Mouse (Mus musculus) left cerebral cortex, adult 18-20 months (tissue): ENCODE measurements around the gene Ppp4c. TPM values are rescaled to one million over a fixed set of nuclear protein-coding genes. Genes with fewer than 3 reads are reported as not detected.
A peak's percentile ranks its signal among the peaks of the same experiment; 100 is the strongest.
"Not testable (repeated sequence)": the region's sequence is repeated elsewhere in the genome, so short reads cannot be mapped to it uniquely, and the experiment has no call there.

Source experiments
- DNase-seq, 2 experiments: peaks; one replicate each; pipeline ENCODE4 v3.0.0; 2021 to 2022; ENCODE audit warnings: low spot score in 2 of 2, mixed read lengths in 1 of 2
- total RNA-seq, 2 experiments: library from RNA; stranded (reverse); gene quantifications; 2 replicates each; pipeline ENCODE4 v1.2.3; 2021

Gene Ppp4c
- total RNA-seq, 2 experiments from 2014 or later, result 48.3 to 48.5 TPM

DNA sequence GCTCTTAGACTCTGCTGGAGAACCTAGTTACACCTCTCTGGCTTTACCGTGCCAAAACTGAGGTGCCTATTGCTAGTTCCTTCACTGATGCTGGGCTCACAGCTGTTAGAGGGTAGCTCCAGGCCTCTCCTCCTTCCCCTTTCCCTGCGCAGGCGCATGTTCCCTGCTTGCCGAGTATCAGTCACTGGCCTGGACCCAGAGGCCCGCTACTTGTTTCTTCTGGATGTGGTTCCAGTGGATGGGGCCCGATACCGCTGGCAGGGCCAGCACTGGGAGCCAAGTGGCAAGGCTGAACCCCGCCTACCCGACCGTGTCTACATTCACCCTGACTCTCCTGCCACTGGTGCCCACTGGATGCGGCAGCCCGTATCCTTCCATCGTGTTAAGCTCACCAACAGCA is 9.6 kb downstream of the Ppp4c start:
- DNase-seq, result no peak

DNA sequence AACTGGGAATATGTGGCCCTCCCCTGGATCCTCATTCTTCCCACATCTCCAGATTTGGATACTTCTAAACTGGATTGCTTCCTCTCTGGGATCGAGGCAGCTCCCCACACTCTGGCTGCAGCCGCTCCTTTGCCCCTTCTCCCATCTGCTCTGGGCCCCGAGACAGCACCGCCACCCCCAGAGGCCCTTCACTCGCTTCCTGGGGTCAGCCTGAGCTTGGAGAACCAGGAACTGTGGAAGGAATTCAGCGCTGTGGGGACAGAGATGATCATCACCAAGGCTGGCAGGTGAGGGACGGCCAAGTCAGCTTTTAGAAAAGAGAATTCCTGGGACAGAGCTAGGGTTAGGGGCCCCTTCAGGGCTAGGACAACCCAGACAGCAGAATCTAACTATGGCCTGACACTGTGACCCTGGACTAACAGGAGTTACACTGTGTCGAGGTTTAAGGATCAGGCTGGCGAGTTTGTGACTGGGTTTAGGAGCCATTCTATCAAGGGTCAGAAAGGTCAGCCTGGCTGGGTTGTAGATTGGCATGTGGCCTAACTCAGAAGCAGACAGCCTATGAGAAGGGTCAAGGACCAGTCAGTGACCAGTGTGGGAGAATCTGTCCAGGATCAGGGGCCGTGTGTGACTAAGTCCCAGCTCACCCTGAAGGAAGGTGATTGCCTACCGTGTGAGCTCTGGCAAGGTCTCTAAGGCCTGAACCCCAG is 10.5 kb downstream of the Ppp4c start:
- DNase-seq, result no peak

DNA sequence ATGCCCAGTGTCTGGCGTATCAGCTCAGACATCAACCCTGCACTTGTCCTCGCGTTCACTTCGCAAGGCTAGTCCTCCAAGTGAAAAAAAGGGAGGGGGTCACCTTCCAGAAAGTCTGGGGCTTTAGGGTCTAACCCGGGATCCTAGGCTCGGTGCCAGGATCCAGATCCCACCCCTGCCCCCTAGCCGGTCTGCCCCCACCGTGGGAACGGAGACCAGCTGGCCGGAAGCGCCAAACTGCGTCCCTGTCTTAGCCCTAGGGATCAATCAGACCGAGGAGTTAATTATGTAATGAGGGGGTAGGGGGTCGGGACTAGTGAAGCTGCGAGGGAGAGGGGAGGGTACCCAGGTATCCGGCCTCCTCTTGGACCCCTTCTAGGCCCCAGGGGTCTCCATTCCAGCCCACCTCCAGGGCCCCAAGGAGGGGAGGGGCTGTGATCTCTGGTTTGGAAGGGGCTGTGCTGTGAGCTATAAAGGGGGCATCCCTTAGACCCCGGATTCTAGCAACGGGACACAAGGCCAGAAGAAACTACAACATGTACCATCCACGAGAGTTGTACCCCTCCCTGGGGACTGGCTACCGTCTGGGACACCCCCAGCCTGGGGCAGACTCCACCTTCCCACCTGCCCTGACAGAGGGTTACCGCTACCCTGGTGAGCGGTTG is 11.2 kb downstream of the Ppp4c start, which contains the start of gene Tbx6:
TSS of gene Tbx6 (plus strand) at position 513 of the 665 bp plus-strand sequence.
- DNase-seq, result no peak

DNA sequence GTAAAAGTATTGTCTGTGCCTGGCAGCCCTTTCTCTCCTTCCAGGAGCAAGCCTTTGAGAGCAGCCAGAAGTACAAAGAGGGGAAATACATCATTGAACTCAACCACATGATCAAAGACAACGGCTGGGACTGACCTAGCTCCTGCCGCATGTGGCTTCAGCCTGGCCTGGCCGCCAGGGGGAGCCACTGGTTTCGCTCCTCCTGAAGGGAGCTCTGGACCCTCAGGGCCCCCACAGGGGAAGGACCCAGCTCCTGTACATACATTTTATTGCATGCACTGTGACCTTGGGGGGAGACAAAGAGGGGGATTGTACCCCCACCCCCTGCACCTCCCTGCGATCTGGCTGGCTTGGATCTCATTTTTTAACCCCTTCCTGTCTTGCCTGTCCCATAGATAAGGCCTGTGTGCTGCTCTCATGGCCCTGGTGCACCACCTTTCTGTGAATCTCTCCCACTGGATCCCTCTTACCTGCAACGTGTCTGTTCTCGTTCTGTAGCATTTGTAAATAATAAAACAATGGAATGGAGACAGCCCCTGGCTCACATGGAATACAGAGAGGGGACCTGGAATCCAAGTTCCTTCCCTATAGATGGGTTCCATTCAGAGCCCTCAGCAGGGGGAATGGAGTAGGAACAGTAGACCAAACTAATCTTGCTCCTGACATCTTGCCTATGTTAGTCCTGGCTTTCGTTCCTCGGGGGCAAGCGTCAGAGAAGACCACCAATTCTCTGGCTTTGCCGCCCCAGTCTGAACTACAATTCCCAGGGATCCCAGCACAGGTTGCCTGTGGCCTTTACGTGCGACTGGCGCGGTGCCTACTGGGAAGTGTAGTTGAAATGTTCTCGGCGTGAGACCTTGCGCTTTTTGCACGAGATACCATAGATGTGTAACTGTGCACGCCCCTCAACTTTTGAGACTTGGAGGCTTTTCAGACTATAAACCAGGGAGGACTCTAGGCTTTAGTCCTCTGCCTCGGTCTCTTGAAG is 12.0 kb downstream of the Ppp4c start:
- DNase-seq, result peak; percentile 83 to 86

DNA sequence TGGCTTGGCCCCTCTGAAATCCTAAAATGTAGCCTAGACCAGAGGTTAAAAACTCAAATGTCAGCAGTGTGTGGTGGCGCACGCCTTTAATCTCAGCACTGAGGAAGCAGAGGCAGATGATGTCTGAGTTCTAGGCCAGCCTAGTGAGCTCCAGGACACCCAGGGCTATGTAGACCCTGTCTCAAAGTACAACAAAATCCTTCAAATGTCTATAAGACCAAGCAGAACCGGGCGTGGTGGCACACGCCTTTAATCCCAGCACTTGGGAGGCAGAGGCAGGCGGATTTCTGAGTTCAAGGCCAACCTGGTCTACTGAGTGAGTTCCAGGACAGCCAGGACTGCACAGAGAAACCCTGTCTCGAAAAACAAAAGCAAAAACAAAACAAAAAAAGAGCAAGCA is 13.2 kb downstream of the Ppp4c start:
- DNase-seq, result not testable (repeated sequence)

DNA sequence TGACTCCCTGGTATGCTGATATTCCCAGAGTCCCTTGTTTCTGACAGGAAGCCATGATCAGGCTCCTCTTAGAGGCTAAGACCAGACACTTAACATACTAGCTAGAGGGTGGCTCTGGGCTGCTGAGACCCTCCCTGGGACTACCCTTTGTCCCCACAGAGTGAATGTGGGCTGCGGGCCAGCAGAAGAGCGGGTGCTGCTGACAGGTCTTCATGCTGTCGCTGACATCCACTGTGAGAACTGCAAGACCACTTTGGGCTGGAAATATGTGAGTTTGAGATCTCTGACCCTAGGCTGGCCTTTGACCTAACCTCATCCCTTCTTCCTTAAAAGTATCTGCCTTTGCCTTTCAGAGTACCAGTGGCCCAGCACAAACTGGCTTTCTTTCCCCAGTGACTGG is 14.1 kb downstream of the Ppp4c start:
- no peak for DNase-seq

DNA sequence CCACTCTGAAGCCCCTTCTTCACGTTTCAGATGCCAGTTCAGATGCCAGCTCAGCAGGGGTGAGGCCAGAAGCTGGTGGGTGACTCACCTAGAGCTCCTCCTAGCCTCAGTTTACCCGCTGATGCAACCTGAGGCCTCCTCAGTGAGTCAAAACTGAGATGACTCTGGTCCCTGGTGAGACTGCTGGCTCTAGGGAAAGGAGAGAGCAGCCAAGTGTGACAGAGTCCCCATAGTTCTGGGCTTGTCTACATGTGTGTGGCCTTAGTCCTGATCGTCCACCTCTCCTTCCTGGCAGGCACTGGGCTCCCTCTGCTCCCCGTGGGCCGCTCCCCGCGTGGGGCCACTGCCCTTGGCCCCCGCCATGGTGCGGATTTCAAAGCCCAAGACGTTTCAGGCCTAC is 14.8 kb downstream of the Ppp4c start:
- no peak for DNase-seq

DNA sequence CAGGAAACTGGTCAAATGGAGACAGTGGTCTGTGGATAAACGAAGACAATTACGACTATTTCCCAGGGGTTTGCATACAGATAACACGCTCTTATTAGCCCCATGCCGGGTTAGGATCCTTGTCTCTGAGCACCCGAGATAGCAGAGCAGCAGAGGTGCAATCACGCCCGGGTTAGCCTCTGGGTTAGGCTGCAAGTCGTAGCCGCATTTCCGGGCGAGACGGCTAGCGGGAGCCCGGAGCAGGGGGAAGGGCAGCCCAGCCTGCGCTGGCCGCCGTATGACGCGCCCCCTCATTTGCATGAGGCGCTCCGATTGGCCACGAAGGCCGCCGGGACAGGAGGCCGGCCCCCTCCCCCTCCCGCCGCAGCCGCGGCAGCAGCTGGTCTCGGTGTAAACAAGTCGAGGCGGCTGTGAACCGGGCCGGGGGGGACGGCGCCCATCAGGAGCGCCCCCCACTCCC is 15.7 kb downstream of the Ppp4c start, which contains the start of gene Ypel3:
TSS of gene Ypel3 (plus strand) at position 358 of the 460 bp plus-strand sequence.
- DNase-seq, result peak; percentile 92 to 96

DNA sequence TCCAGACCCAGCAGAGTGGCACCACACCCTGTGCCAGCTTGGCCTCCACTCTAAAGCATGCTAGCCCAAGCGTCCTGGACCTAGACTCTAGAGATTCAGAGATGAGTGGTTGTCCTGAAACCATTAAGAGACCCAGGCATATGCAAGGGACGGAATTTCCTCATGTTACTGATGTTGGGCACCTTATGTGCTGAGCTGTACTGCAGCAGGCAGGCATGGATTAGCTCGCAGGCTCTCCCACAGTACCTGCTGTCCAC is 16.4 kb downstream of the Ppp4c start:
- DNase-seq, result no peak

DNA sequence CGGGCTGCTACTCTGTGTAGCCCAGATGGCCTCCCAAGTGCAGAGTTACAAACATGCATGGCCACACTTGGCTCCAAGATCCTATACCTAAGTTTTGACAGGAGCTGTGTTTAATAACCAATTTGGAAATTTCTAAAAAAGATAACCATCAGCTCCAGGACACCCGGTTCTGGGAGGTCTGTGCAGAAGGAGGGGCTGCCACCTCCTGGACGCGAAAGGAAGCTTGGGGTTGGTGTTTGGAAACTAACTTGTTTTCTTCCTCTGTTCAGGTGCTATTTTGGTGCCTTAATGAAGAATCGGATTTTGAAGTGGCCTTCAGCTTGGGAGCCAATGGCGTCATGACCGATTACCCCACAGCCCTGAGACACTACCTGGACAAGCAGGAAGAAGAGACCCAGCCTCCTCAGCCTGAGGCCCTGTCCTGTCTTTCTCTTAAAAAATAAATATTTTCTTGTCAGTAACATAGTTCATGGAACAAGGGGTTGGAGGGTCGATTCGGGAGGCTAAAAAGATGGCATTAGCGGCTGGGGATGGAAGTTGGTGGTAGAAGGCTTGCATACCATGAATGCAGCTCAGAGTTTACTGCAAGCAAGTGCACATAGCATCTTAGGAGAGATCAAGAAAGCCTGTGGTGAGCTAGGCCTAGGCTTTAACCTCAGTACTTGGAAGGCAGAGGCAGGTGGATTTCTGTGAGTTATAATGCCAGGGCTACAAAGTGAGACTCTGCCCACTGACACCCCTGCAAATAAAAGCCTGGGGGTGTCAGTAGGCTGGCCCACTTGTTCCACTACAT is 16.9 kb downstream of the Ppp4c start:
- DNase-seq, result no peak

DNA sequence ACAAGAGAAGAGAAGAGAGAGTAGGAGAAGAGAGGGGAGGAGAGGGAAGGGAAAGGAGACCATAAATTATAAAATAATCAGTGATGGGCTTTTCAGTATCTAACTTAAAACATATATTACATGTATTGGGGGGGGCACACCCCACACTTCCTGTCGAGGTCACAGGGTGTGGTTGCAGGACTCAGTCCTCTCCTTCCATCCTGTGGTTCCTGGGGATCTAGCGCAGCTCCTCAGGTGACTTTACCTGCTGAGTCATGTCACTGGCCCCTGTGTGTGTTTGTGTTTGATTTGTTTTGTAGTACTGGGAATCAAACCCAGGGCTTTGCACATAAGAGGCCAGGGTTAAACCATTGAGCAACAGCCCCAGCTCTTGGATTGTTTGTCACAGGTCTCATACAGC is 17.8 kb downstream of the Ppp4c start:
- no peak for DNase-seq

DNA sequence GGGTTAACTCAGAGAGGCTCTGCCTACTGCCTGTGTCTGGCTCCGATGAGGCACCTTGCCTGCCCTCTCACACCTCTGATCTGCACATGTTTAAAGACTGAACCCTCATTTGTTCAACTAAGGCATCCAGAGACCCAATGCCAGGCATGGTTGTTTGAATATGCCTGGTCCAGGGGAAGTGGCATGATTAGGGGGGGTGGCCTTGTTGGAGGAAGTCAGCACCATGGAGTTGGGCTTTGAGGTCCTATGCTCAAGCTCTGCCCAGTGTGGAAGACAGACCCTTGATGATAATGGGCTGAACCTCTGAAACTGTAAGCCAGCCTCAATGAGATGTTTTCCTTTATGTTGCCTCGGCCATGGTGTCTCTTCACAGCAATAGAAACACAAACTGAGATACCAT is 18.9 kb downstream of the Ppp4c start:
- DNase-seq, result no peak

DNA sequence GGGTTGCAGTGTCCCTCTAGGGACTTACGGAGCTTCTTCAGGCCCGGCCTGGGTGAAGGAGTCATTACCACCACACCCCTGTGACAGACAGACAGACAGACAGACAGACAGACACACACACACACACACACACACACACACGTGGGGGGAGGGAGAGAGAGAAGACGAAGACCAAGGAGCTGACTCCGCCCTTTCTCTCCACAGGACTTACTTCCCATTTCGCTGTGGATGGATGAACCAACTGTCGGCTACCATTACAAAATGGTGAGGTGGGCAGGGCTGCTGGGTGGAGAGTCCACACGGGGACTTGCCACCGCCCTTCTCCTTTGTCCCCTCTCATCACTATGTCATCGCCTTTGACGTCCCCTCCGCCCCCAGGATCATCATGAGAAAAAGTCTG is 21.5 kb downstream of the Ppp4c start:
- DNase-seq, result no peak

DNA sequence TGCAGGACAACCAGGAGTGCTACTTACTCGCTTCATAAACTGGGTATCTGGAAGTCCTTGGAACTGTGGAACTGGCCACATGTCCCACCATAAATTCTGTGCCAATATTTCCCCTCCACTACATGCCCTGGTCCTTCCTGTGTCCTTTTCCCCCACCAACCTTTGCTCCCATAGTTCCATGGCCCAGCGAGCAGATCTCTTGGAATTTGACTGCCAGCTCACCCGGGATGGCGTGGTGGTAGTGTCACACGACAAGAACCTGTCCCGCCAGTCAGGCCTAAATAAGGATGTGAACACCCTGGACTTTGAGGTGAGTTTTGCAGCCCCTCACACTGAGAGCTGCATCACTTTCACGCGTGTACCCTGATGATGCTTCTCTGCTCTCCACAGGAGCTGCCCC is 25.3 kb downstream of the Ppp4c start:
- no peak for DNase-seq

DNA sequence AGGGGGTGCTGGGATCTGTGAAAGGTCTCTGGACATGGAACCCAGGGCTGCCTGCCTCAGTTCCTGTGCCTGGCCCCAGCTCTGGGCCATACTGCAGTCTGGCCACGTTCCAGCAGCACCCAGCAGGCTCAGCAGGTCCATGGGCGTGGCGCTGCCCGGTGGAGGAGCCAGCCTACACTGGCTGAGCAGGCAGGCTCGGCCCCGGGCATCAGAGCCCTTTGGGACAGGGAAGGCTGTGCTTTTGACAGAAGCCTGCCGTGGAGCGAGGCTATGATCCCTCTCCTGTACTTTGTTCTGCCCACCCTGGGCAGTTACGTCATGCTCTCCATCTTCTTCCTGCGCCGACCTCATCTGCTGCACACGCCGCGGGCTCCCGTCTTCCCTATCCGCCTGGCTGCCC is 26.1 kb downstream of the Ppp4c start, which contains the start of gene Gdpd3:
TSS of gene Gdpd3 (plus strand) at position 134 of the 400 bp plus-strand sequence.
- no peak for DNase-seq

DNA sequence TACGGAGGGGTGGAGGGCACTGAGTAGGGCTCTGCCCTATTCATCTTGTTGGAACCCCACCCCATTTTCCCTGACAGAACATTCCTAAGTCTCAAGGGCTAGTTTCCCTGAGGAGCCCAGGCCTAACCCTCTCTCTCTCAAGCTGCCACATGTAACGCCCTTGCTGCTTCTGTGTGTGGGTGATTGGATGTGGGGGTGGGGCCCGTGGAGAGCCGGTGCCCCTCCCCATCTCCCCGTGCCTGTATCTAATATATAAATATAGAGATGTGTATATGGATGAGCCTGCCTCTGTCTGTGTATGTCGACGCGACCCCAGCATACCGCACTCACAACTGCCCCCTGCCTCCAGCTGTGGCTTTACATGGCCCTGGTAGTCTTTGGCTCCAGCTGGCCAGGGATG is 26.8 kb downstream of the Ppp4c start:
- DNase-seq, result no peak

DNA sequence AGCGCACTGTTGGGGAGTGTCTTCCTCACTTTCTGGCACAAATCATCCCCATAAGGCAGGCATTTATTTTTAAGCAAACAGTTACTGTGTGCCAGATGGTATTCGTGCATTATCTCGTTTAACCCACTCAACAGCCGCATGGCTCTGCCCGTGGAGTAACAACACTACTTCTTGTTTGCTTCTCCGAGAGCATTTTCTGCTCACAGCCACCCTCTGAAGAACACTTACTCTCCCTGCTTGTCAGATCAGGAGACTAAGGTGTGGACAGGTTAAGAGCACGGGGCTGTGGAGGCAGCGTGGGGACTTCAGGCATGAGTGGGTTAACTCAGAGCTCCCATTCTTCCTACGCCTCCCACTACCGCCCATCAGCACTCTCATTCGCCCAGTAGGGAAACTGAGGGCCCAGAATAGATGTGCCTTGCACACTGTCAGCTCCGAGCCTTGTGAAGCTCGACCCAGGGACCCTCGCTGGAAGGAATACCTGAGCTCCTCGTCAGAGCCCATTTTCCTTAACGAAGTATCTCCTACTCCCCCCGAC is 29.8 kb downstream of the Ppp4c start:
- peak in 1 of 2 experiments; percentile 58 for DNase-seq

DNA sequence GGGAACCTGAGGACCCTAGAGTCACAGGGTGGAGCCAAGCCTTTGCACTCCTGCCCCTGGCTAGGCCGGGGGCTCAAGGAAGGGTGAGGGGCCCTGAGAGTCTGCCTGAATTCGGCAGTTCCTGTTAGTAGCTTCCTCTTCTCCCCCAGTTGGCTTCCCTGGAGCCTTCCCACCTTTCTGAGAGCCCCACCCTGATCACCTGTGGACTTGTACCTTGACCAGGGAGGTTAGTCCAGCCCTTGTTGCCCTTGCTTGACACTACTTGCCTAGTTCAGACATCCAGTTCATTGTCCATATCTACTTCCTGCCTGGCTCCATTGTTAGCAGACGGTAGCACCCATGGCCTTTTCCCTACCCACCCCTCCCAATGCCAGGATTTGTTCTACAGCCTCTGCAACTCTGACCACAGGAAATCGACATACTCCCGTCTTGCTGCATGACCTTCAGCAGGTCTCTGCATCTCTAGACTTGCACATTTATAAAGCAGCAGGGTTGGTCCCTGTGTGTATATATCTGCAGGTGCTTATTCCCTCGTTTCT is 30.7 kb downstream of the Ppp4c start:
- DNase-seq, result no peak

DNA sequence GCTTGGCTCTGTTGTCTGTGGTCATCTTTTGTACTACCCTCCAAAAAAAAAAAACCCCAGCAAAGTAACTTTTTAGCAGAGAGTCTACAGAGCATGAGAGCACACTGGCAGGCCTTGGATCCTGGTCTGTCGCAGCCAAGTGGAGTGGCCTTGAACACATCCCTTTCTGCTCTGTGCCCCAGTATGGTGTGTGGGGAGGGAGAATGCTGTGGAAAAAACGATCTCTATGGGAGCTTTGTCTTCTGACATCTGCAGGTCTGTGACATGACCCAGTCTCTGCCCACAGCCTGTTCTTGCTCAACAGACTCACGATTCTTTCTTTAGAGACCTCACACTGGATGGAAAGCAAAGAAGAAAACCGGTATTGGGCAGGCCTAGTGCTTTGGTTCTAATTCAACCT is 31.3 kb downstream of the Ppp4c start:
- no peak for DNase-seq

DNA sequence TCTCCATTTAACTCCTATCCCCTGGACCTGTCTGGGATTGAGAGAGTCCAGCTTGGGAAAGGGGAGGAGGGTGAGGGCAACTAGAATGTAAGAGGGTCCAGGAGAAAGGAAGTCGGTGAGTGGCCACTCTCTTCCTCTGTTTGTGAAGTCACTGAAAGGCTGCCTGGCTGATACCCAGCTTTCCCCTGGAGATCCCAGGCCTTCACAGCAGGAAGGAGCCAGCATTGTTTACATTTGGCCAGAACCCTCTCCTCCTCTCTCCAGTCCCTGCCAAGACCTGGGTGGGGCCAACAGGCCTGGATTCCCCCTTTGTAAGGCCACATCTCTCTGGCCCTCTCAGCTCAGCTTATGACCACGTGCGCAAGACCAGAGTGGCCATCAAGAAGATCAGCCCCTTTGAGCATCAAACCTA is 31.9 kb downstream of the Ppp4c start:
- no peak for DNase-seq
